Mouse (Mus musculus) left cerebral cortex, adult 2 months (tissue): Measurements from ENCODE around the gene Fam57b. TPM values are rescaled to one million over a fixed set of nuclear protein-coding genes. Genes with fewer than 3 reads are reported as not detected.

Experiments used
- DNase-seq, 2 experiments: peaks; one replicate each; pipeline ENCODE4 v3.0.0; 2021 to 2022; ENCODE audit warnings: low spot score in 2 of 2, mixed read lengths in 1 of 2; ENCODE audit errors: extremely low spot score in 1 of 2
- H3K27ac ChIP-seq: fragments of 200-600 bp; 2 replicates; pipeline ENCODE4 v1.8.1; 2022
- H3K4me3 ChIP-seq: fragments of 200-600 bp; 2 replicates; pipeline ENCODE4 v1.8.1; 2022
- CTCF ChIP-seq: fragments of 200-600 bp; IDR thresholded peaks from 2 replicates; pipeline ENCODE4 v1.8.1; 2022; ENCODE audit warnings: antibody characterized with exemption, mild to moderate bottlenecking, moderate library complexity
- intact Hi-C: fragments of 180-260 bp; cut with DNase I; formaldehyde crosslinking; loops from one replicate; pipeline ENCODE4 v1.15.1; 2025
- total RNA-seq, 2 experiments: library from RNA; stranded (reverse); gene quantifications; 2 replicates each; pipeline ENCODE4 v1.2.3; 2021

The Fam57b gene
- total RNA-seq, 2 experiments from 2014 or later = 71.6 to 77.4 TPM

DNA sequence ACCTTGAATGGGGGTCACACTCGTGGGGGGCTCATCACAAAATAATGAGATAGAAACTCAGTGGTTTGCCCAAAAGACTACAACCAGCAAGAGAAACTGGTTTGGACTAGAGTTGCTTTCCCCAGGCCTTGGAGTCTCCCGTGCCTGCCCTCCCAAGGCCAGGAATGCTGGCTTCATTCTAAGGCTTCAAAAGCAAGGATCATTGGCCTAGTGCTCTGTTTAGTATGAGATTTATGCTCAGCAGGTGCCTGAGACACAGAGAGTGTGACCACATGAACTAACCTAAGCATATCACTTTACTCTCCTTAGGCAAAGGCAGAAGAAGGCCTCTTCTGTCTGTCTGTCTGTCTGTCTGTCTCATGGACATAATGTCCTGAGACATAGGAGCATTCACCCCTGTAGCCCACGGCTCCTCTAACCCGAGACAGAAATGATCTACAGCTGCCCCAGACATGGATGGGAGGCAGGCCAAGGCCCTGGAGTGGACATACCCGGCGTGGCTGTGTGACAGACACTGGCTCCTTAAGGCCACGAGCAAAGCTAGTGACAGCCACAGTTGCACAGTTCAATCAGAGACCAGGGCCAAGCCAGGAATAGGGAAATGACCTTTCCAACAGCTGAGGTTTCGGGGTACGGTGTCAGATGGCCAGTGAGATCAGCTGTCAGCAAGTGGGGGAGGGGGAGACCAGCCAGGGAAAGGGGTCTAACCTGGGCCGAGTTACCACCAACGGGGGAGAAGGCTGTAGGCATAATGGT is 4.8 kb downstream of the Fam57b start:
- no peak for TF ChIP-seq CTCF
- intact Hi-C loops = no loop called here
- Histone ChIP-seq H3K4me3 (no peak overlapping the region), H3K27ac (no peak overlapping the region)
- DNase-seq = no peak

DNA sequence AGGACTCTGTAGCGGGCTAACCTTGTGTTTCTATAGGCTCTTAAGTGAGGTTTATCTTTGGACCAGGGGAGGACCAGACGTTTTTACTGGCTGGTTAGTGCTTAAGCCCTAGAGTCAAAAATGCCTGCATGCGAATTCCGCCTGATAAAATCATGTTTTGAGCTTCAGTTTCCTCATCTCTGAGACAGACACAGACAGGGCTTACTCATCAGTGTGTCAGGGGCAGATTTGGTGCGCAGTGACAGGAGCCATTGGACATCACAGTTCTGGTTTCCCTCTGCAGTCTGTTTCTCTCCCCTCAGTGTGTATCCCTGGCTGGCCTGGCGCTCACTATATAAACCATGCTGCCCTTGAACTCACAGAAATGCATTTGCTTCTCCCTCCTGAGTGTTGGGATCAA is 5.7 kb downstream of the Fam57b start:
- Histone ChIP-seq H3K27ac (no peak overlapping the region), H3K4me3 (no peak overlapping the region)
- no peak for TF ChIP-seq CTCF
- DNase-seq = no peak
- intact Hi-C loops = no loop called here

DNA sequence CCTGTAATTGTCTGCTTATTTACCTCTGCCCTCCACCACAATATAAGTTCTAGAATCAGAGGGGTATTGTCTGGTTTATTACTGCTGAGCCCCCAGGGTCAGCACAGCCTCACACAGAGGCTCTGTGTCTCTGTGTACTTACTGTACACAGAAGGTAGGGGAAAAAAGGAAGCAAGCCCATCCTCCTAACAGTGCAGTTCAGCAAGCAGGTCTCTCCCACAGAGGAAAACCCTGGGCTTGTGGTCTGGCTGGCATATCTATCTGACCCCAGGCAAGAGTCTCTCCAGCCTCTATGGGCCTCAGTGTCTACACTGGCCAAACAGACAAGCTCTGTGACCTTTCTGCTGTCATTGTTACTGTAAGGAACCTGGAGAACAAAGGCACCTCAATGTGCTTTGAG is 6.3 kb downstream of the Fam57b start:
- no peak for DNase-seq
- no peak for TF ChIP-seq CTCF
- Histone ChIP-seq H3K27ac (no peak overlapping the region), H3K4me3 (no peak overlapping the region)
- intact Hi-C loops = no loop called here

DNA sequence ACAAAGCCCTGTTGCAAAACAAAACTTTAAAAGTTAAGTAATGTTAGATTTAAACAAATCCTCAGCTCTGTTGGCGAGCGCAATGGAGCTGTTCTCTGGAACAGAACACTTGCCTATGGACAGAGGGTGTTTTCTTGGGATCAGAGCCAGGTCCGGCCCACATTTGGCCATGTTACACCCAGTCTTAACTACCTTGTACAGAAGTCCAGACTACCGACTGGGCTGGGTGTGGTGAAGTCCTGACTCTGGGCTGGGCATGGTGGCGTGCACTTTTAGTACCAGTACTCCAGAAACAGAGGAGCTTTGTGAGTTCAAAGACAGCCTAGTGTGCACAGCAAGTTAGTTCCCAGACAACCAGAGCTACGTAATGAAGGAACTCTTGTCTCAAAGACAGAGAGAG is 9.5 kb downstream of the Fam57b start:
- DNase-seq = no peak
- no peak overlapping the region for H3K4me3 ChIP-seq
- no peak overlapping the region for H3K27ac ChIP-seq
- intact Hi-C loops = no loop called here
- TF ChIP-seq CTCF = no peak

DNA sequence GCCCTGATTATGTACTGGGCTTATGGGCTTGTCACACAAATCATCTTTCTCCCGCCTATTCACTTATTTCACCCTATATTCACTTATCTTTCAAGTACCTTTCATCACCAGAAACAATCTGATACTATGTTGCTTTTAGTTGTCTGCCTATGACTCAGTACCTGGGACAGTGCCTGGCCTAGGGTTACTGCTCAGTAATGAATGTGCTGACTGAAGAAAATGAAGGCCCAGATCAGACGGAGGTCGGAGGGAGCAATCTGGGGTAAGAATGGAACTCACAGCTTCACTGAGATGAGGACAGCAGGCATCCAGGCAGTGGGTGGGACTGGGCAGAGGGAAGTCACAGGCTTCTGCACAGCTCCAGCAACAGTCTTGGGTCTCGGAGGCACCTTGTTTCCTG is 9.9 kb downstream of the Fam57b start:
- intact Hi-C loops = no loop called here
- Histone ChIP-seq H3K4me3 (no peak overlapping the region), H3K27ac (no peak overlapping the region)
- DNase-seq = no peak
- TF ChIP-seq CTCF = no peak

DNA sequence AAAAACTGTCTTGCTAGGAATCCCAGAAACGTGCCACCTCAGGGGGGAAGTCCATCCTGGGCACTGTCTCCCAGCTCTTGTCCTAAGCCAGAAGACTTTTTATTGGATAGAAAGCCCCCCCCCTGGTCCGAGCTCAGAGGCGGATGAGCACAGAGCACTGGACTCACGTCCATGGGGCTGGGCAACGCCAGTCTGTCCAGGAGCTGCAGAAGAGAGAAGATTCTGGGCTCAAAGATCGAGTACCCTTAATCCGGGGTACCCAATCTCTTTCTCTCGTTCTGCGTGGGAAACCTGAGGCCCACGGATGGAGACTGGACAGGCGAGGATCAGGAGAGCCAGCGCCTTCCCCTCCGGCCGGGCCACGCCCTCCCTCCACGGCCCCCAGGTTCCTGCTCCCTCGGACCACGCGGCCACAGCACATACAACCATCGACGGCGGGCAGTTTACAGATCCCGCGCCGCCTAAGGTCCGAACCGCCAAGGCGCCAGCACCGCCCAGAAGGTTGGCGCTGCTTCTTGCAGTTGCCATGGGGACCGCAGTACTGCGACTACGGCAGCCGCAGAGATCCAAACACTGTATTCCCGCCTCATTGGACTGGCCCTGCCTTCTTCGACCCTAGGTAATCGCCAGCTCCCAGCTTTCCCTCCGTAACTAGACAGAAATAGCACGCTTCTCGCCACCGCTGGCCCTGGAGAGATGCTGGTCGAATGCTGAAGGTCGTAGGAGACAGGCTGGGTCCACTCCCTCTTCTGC is 11.4 kb downstream of the Fam57b start:
- H3K4me3 ChIP-seq = peak overlapping the region; percentile 57
- intact Hi-C loops = no loop called here
- no peak; the same call in 1 of the 2 replicates for TF ChIP-seq CTCF

DNA sequence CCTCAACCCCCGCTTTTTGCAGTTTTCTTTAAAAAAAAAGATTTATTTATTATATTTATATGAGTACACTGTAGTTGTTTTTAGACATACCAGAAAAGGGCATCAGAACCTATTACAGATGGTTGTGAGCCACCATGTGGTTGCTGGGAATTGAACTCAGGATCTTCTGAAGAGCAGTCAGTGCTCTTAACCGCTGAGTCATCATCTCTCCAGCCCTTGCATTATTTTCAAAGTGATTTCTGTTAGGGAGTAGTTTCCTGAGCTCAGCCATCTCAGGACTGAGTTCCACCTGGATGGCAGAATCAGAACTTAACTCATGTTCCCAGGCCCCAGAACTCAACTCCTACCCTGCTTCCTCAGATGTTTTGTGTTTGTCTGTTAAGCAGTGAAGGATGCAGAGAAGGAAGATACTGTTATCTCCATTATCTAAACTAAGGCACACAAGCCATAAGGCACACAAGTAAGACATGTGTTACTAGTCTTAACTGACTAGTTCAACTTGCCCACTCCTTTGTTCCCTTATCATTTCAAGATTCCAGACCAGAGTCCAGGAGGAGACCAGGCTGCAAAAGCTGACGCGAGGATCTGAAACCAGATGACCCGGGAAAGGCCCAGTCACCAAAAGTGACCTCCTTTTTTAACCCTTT is 12.4 kb downstream of the Fam57b start:
- H3K4me3 ChIP-seq = no peak overlapping the region; the same call in 1 of the 2 replicates
- intact Hi-C loops = no loop called here
- H3K27ac ChIP-seq = no peak overlapping the region; the same call in 1 of the 2 replicates
- no peak for TF ChIP-seq CTCF
- no peak for DNase-seq

More for the DNA sequence above, 11.4 kb downstream of the Fam57b start:
- DNase-seq = peak; percentile 90 to 92
- peak overlapping the region; percentile 56 for H3K27ac ChIP-seq

DNA sequence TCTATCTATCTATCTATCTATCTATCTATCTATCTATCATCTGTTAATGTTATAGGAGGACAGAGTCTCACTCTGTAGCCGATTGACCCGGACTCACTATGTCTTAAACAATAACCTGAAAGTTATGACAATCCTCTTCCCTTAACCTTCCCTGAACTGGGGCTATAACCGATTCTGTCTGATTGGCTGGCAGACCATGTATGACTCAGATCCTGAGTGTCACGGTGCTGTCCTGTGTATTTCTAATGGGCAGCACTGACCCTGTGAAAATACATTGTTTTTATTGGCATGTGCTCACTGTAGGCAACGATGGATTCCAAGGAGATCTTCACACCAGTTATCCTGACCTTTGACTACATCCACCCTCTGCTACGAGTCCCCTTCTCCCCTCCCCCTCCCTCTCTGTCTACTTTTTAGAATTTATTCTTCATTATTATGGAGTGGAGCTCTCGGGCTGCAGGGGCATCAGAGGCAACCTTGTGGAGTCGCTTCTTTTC is 18.3 kb downstream of the Fam57b start:
- intact Hi-C loops = no loop called here
- no peak for TF ChIP-seq CTCF
- no peak for DNase-seq

DNA sequence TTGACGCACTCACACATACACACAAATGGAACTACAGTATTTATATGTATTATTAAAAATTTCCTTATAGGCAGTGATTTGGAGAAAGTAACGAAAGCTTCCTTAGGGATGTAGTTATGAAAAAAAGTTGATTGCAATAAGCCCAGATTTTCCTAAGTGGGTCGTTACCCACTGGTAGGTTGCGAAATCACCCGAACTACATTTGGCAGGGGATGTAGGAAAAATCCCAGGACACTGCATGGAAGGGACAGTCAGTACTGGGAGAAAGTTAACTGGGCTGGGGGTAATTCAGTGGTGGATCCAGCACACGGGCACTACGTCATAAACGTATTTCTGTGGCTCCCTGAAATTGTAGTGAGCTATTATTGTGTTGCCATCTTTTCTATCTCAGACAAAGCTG is 19.0 kb downstream of the Fam57b start:
- no peak for TF ChIP-seq CTCF
- no peak overlapping the region for H3K27ac ChIP-seq
- no peak for DNase-seq
- intact Hi-C loops = no loop called here
- H3K4me3 ChIP-seq = no peak overlapping the region

More for the DNA sequence above, 18.3 kb downstream of the Fam57b start:
- Histone ChIP-seq H3K27ac (no peak overlapping the region), H3K4me3 (no peak overlapping the region)

DNA sequence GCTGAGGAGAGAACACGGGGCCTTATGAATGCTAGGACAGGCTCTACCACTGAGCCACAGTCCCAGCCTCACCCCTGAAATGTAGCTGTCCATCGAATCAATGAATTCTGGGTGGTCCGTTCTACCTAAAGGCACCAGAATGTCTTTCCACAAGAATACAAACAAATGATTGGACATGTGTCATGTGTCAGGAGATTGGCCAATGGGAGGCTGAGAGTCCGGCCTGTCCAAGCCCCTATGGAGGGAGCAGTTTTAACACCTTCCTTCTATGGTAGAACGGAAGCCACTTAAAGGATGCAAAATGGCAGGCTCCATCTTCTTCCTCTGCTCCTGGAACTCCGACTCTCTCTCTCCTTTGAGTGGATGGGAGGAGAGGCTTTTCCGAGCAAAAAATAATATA is 20.1 kb downstream of the Fam57b start:
- Histone ChIP-seq H3K27ac (no peak overlapping the region), H3K4me3 (no peak overlapping the region)
- intact Hi-C loops = no loop called here
- TF ChIP-seq CTCF = no peak
- no peak for DNase-seq

DNA sequence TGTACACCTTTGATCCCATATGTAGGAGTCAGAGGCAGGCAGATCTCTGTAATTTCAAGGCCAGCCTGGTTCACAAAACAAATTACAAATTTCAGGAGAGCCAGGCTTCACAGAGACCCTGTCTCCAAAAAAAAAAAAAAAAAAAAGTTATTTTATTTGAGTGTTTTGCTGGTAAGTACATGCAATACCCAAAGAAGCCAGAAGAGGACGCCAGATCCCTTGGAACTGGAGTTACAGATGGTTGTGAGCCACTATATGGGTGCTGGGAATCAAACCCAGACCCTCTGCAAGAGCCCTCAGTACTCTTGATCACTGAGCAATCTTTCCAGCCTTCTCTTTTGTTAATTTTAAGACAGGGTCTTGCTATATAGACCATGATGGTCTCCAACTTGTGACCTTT is 21.4 kb downstream of the Fam57b start:
- TF ChIP-seq CTCF = peak; percentile 23
- no peak for DNase-seq
- Histone ChIP-seq H3K27ac (no peak overlapping the region), H3K4me3 (no peak overlapping the region)
- intact Hi-C loops = no loop called here
